In the genomic region with DNA sequence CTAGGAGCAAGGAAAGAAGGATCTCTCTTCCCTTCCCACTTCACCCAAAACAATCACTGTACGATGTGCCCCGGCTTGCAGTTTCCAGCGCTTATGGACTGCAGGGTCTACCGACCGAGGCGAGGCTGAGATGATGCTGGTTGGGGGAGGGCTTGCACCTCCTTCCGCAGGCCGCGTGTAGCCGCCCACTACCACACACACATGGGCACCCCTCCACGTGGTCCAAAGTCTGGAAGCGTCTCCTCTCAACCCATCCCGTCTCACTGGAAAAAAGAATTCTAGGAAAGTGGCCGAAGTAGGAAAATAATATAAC, we compare ENCODE assay signal across 12 mouse cellular contexts. TPM values are rescaled to one million over a fixed set of nuclear protein-coding genes. Genes with fewer than 3 reads are reported as not detected.
A peak's percentile ranks its signal among the peaks of the same experiment; 100 is the strongest.
DNase-seq lines count a peak whose midpoint lies in the region; ATAC-seq and TF ChIP-seq lines count a peak whose summit lies in the region.
"Had no signal": no experiment of that assay in that cellular context is flagged by ENCODE, and none has a peak within 500 bp of the region (broad histone marks: within the 10 kb centered on the region; RNA-seq: fewer than 3 reads in every experiment).

No protein-coding gene starts in this region.

- no peak for TF ChIP-seq CTCF in forebrain, postnatal 0 days (IDR thresholded peaks at IDR 0.05; ENCODE audit: low read depth)

- H3K4me1 ChIP-seq in heart, embryonic 16.5 days (ENCODE audit: control insufficient read depth, insufficient read depth, low read length) = peaks cover 13% of the 10 kb centered on the region
- peaks cover 4% of the 10 kb centered on the region; the same call in 1 of the 2 replicates for H3K4me1 ChIP-seq in forebrain, postnatal 0 days (ENCODE audit: insufficient read depth)
- H3K4me1 ChIP-seq in midbrain, embryonic 11.5 days (ENCODE audit: control insufficient read depth, insufficient read depth, low read length) = peaks cover 19% of the 10 kb centered on the region

- H3K36me3 ChIP-seq in heart, embryonic 16.5 days (ENCODE audit: control insufficient read depth, insufficient read depth) = no peaks in the 10 kb centered on the region
- H3K36me3 ChIP-seq in forebrain, postnatal 0 days (ENCODE audit: insufficient read depth) = no peaks in the 10 kb centered on the region
- no peaks in the 10 kb centered on the region for H3K36me3 ChIP-seq in midbrain, embryonic 11.5 days (ENCODE audit: control insufficient read depth, insufficient read depth, low read length)
- H3K36me3 ChIP-seq: G1E had no signal

- 11% methylated on average over 14 of the region's 14 CpGs for WGBS in heart, embryonic 16.5 days
- whole genome bisulfite sequencing in forebrain, postnatal 0 days = 11% methylated on average over 14 of the region's 14 CpGs
- WGBS in midbrain, embryonic 11.5 days = 2% methylated on average over 14 of the region's 14 CpGs

- peak overlapping the region; percentile 57 for H3K9ac ChIP-seq in heart, embryonic 16.5 days (ENCODE audit: low read length)
- peak overlapping the region; percentile 45 for H3K9ac ChIP-seq in forebrain, postnatal 0 days
- peak overlapping the region; percentile 51 for H3K9ac ChIP-seq in midbrain, embryonic 11.5 days (ENCODE audit: low read length)
- H3K9ac ChIP-seq: liver, embryonic 14.5 days had no signal

- peaks cover 40% of the 10 kb centered on the region for H3K27me3 ChIP-seq in heart, embryonic 16.5 days (ENCODE audit: control insufficient read depth, insufficient read depth, low read length)
- no peaks in the 10 kb centered on the region for H3K27me3 ChIP-seq in forebrain, postnatal 0 days (ENCODE audit: insufficient read depth, low read length)
- peaks cover 10% of the 10 kb centered on the region for H3K27me3 ChIP-seq in midbrain, embryonic 11.5 days (ENCODE audit: control insufficient read depth, insufficient read depth, low read length)

- no peaks in the 10 kb centered on the region for H3K9me3 ChIP-seq in heart, embryonic 16.5 days (replicated peaks; ENCODE audit: control insufficient read depth, low read length)
- H3K9me3 ChIP-seq in forebrain, postnatal 0 days (ENCODE audit: low read length) = no peaks in the 10 kb centered on the region
- no peaks in the 10 kb centered on the region for H3K9me3 ChIP-seq in midbrain, embryonic 11.5 days (ENCODE audit: control insufficient read depth, low read length)

- no peak for ATAC-seq in heart, embryonic 16.5 days (replicated peaks; ENCODE audit: extremely low read depth, insufficient read depth, low FRiP score)
- ATAC-seq in forebrain, postnatal 0 days = no peak
- ATAC-seq in midbrain, embryonic 11.5 days (ENCODE audit: low FRiP score) = no peak

- peak overlapping the region; percentile 76 for H3K4me3 ChIP-seq in heart, embryonic 16.5 days (ENCODE audit: low read length)
- peak overlapping the region; percentile 35 for H3K4me3 ChIP-seq in forebrain, postnatal 0 days (ENCODE audit: low read depth, low read length)
- H3K4me3 ChIP-seq in midbrain, embryonic 11.5 days (ENCODE audit: low read depth, low read length) = peak overlapping the region; percentile 25

- DNase-seq in heart, adult 11 months = no peak
- DNase-seq in ES-CJ7 (ENCODE audit: low read depth, low spot score) = peak; percentile 40
- DNase-seq in forebrain, postnatal 0 days = peak; percentile 14
- DNase-seq in midbrain, embryonic 11.5 days (ENCODE audit: low spot score, missing footprints) = no peak
- no peak for DNase-seq in spleen, adult 18-20 months
- DNase-seq in layer of hippocampus, postnatal 14 days (ENCODE audit: low spot score in 2 of 2) = no peak
- DNase-seq in left cerebral cortex, adult 8-10 months (ENCODE audit: low spot score in 2 of 2) = no peak
- DNase-seq: gastrocnemius, postnatal 25 days; right cerebral cortex, postnatal 25 days had no signal

- H3K27ac ChIP-seq in heart, embryonic 16.5 days (ENCODE audit: low read length) = no peak overlapping the region
- no peak overlapping the region; the same call in 1 of the 2 replicates for H3K27ac ChIP-seq in forebrain, postnatal 0 days (ENCODE audit: low read depth, low read length)
- no peak overlapping the region for H3K27ac ChIP-seq in midbrain, embryonic 11.5 days (ENCODE audit: low read depth, low read length)
- H3K27ac ChIP-seq: liver, embryonic 14.5 days had no signal

- peak overlapping the region; percentile 98 for H3K4me2 ChIP-seq in heart, embryonic 16.5 days (ENCODE audit: low read depth, low read length)
- peak overlapping the region; percentile 88 for H3K4me2 ChIP-seq in forebrain, postnatal 0 days (ENCODE audit: low read depth)
- peak overlapping the region; percentile 79 for H3K4me2 ChIP-seq in midbrain, embryonic 11.5 days

RNA-seq across cellular contexts. Expression of a gene that starts 2.0 kb away (rescaled TPM):
- 6.3 and 9.0 TPM in 2 replicates for polyA plus RNA-seq in heart, embryonic 16.5 days (2015; fragmentation: Nextera tagmentation; extraction: Ambion mirVana)
- 103 and 122 TPM in 2 replicates for total RNA-seq in forebrain, postnatal 0 days (2014; rRNA removed)
- polyA plus RNA-seq in forebrain, postnatal 0 days (2015; fragmentation: Nextera tagmentation; extraction: Ambion mirVana) = 45.4 and 70.1 TPM in 2 replicates
- 4.5 and 6.3 TPM in 2 replicates for polyA plus RNA-seq in midbrain, embryonic 11.5 days (2014; fragmentation: Nextera tagmentation; extraction: Ambion mirVana)
- 100 to 1,000 TPM; 108 to 112 TPM for total RNA-seq in layer of hippocampus, postnatal 14 days (2021)
- 100 to 1,000 TPM in 2 of 4 experiments, 10 to 100 TPM in 2; 82.0 to 102 (median 95.3) TPM for total RNA-seq in left cerebral cortex, adult 8-10 months (2022)
- polyA plus RNA-seq: G1E had no signal

Comparison
In these comparisons a context has a peak if more than half of its experiments do, and no peak if none do; other contexts are left out.
1. H3K4me3 ChIP-seq: peak in every context shown above with its lines; median percentile 76 in heart, embryonic 16.5 days; 35 in forebrain, postnatal 0 days; 25 in midbrain, embryonic 11.5 days.
2. DNase-seq: peak in ES-CJ7 (single experiment) and forebrain, postnatal 0 days (single experiment); none in heart, adult 11 months (single experiment), midbrain, embryonic 11.5 days (single experiment), spleen, adult 18-20 months (0 of 2), layer of hippocampus, postnatal 14 days (0 of 2) and left cerebral cortex, adult 8-10 months (0 of 2).
3. Peak in every context shown above with its lines, with median percentiles within 50 percentile points of each other: H3K4me2 ChIP-seq and H3K9ac ChIP-seq.